15 mouse cellular contexts compared by ENCODE assay signal in the genomic region with DNA sequence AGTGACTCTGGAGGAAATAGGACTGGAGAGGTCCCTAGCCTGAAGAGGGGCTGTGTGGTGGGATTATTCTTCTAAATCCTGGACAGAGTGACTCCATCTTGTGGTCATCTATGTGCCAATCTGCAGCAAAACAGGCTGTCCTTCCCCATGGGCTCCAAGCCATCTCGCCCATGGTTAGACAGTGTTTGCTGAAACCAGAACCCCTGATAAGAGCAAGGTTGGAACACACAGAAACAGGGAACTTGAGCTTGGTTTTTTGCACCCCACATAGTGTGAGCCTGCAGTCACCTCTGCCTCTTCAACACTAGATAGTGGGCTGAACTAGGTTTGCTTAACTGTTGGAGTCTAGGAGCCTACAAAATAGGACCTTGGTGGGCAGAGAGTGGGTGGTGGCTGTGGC. TPM values are rescaled to one million over a fixed set of nuclear protein-coding genes. Genes with fewer than 3 reads are reported as not detected.
"Had no signal": no experiment of that assay in that cellular context is flagged by ENCODE, and none has a peak within 500 bp of the region (broad histone marks: within the 10 kb centered on the region; RNA-seq: fewer than 3 reads in every experiment).

No protein-coding gene starts in this region.

- DNase-seq: kidney, adult 8-10 months; kidney, postnatal 25 days; layer of hippocampus, adult 9-11 months; layer of hippocampus, postnatal 36 days; liver; lung, adult 2 months; lung, postnatal 4 days; midbrain, embryonic 14.5 days; right cerebral cortex, postnatal 14 days; thymus, adult 18-20 months; thymus, postnatal 14 days had no signal

RNA-seq across cellular contexts. Expression of a gene that starts 38.1 kb away (rescaled TPM):
- total RNA-seq: layer of hippocampus, postnatal 36 days; left cerebral cortex, adult 8-10 months; left cerebral cortex, postnatal 36 days; monocyte, adult 5-6 weeks; neutrophil, adult 5-6 weeks had no signal
